Mouse (Mus musculus) ES-E14 (cell line): ENCODE results near the gene Golga4. TPM values are rescaled to one million over a fixed set of nuclear protein-coding genes. Genes with fewer than 3 reads are reported as not detected.

Experiments
- DNase-seq: peaks from one replicate; pipeline ENCODE4 v3.0.0-alpha.2; 2013; ENCODE audit warnings: low read depth, low spot score
- H3K27ac ChIP-seq: 2 replicates; pipeline ENCODE4 v1.5.1; 2012; ENCODE audit warnings: low read depth, mild to moderate bottlenecking, low read length, moderate library complexity, mixed read lengths; ENCODE audit not compliant: poor library complexity, insufficient read depth, severe bottlenecking
- H3K36me3 ChIP-seq: 2 replicates; pipeline ENCODE4 v1.6.1; 2012; ENCODE audit warnings: mild to moderate bottlenecking, low read length, moderate library complexity, mixed read lengths; ENCODE audit not compliant: control insufficient read depth, poor library complexity, insufficient read depth, severe bottlenecking
- H3K4me1 ChIP-seq, 2 experiments: fragments of 150-350 bp in 1 of 2; sonication (generic) in 1 of 2; 2 replicates each; pipeline ENCODE4 v1.6.1; 2012; ENCODE audit warnings: low read length in 2 of 2, mild to moderate bottlenecking in 1 of 2, mixed read lengths in 1 of 2; ENCODE audit not compliant: control insufficient read depth in 2 of 2, insufficient read depth in 2 of 2, poor library complexity in 1 of 2
- H3K4me3 ChIP-seq, 2 experiments: fragments of 150-350 bp in 1 of 2; sonication (generic) in 1 of 2; 2 replicates each; pipeline ENCODE4 v1.5.1; 2012; ENCODE audit warnings: low read length in 2 of 2, low read depth in 1 of 2, mild to moderate bottlenecking in 1 of 2, mixed read lengths in 1 of 2; ENCODE audit not compliant: insufficient read depth in 1 of 2, poor library complexity in 1 of 2, severe bottlenecking in 1 of 2
- H3K9ac ChIP-seq: 2 replicates; pipeline ENCODE4 v1.6.1; 2012; ENCODE audit warnings: low read depth, mild to moderate bottlenecking, low read length, mixed read lengths; ENCODE audit not compliant: poor library complexity, insufficient read depth, severe bottlenecking
- H3K9me3 ChIP-seq: fragments of 150-350 bp; sonication (generic); 2 replicates; pipeline ENCODE4 v1.6.1; 2012; ENCODE audit warnings: low read depth, mild to moderate bottlenecking, low read length; ENCODE audit not compliant: control insufficient read depth, insufficient read depth
- CHD2 ChIP-seq: IDR thresholded peaks from 2 replicates; pipeline ENCODE4 v1.6.1; 2014; ENCODE audit warnings: mild to moderate bottlenecking, low read depth, low read length, inconsistent platforms
- HCFC1 ChIP-seq: IDR thresholded peaks from 2 replicates; pipeline ENCODE4 v1.6.1; 2012; ENCODE audit warnings: low read length, inconsistent platforms, borderline replicate concordance; ENCODE audit not compliant: insufficient read depth
- MAFK ChIP-seq: IDR thresholded peaks from 2 replicates; pipeline ENCODE4 v1.6.1; 2014; ENCODE audit warnings: mild to moderate bottlenecking, low read depth, low read length, inconsistent platforms; ENCODE audit not compliant: insufficient read depth
- ZC3H11A ChIP-seq: IDR thresholded peaks from 2 replicates; pipeline ENCODE4 v1.6.1; 2012; ENCODE audit warnings: low read depth, mild to moderate bottlenecking, inconsistent platforms, low read length, borderline replicate concordance
- ZNF384 ChIP-seq: IDR thresholded peaks from 2 replicates; pipeline ENCODE4 v1.6.1; 2012; ENCODE audit warnings: low read depth, low read length, inconsistent platforms
- in situ Hi-C, 2 experiments: fragments of 600-800 bp; cut with MboI; formaldehyde crosslinking; loops; one replicate each; pipeline ENCODE4 v1.15.1; 2025; ENCODE audit warnings: low sequenced_read_pairs in 2 of 2, inconsistent platforms in 1 of 2; ENCODE audit not compliant: unreplicated experiment in 2 of 2
- total RNA-seq: library from RNA; depleted of rRNA; stranded (reverse); fragments of 300-350 nt; gene quantifications from 2 replicates; pipeline ENCODE4 v1.2.3, GENCODE M21; 2012

Golga4 gene
- total RNA-seq, 1 experiment: 73.3 TPM

- H3K4me3 ChIP-seq: peak overlapping the region; percentile 71 to 83
- H3K9me3 ChIP-seq: no peaks in the 10 kb centered on the region
- peak overlapping the region; percentile 77; the same call in 1 of the 2 replicates for H3K9ac ChIP-seq
- in situ Hi-C loops: loop anchor here in 1 of 2 experiments (25.0 kb wide), 1 partner anchor 417 kb away; no protein-coding TSS in a partner anchor
- H3K36me3 ChIP-seq: peaks cover 3% of the 10 kb centered on the region; the same call in 1 of the 2 replicates
- TF ChIP-seq ZC3H11A (no peak), HCFC1 (no peak), ZNF384 (no peak), CHD2 (no peak), MAFK (no peak)
- H3K4me1 ChIP-seq: peaks cover 3 to 15% of the 10 kb centered on the region in 2 experiments; a peak in 1 of 4 replicates
- no peak for DNase-seq
- H3K27ac ChIP-seq: no peak overlapping the region
Measured at GRCm38 (mm10) chr9:118479508-118480291, 26.4 kb upstream of the Golga4 start.

- Histone ChIP-seq H3K27ac (no peak overlapping the region), H3K9ac (no peak overlapping the region), H3K4me1 (peaks cover 3 to 15% of the 10 kb centered on the region in 2 experiments; a peak in 1 of 4 replicates), H3K4me3 (no peak overlapping the region; a peak in 1 of 4 replicates), H3K36me3 (peaks cover 3% of the 10 kb centered on the region; the same call in 1 of the 2 replicates), H3K9me3 (no peaks in the 10 kb centered on the region)
- TF ChIP-seq ZNF384: no peak
- TF ChIP-seq CHD2: no peak
- no peak for TF ChIP-seq HCFC1
- no peak for TF ChIP-seq MAFK
- no peak for TF ChIP-seq ZC3H11A
- in situ Hi-C loops: loop anchor here in 1 of 2 experiments (25.0 kb wide), 1 partner anchor 418 kb away; no protein-coding TSS in a partner anchor
- no peak for DNase-seq
Measured at GRCm38 (mm10) chr9:118480292-118480690, 25.8 kb upstream of the Golga4 start.

GRCm38 (mm10) chr9:118482210-118482609 lies 23.9 kb upstream of the Golga4 start:
- Histone ChIP-seq H3K27ac (no peak overlapping the region), H3K9ac (no peak overlapping the region), H3K4me3 (no peak overlapping the region), H3K9me3 (no peaks in the 10 kb centered on the region), H3K4me1 (peaks cover 3 to 15% of the 10 kb centered on the region in 2 experiments; a peak in 1 of 4 replicates), H3K36me3 (peaks cover 3% of the 10 kb centered on the region; the same call in 1 of the 2 replicates)
- DNase-seq: no peak
- in situ Hi-C loops: loop anchor here in 1 of 2 experiments (25.0 kb wide), 1 partner anchor 420 kb away; no protein-coding TSS in a partner anchor
- peak; percentile 60 for TF ChIP-seq MAFK
- no peak for TF ChIP-seq HCFC1

GRCm38 (mm10) chr9:118486361-118487095 lies 19.5 kb upstream of the Golga4 start:
- H3K4me3 ChIP-seq: peak overlapping the region; percentile 4 to 38; a peak in 2 of 4 replicates
- in situ Hi-C loops: loop anchor here in 1 of 2 experiments (25.0 kb wide), 1 partner anchor 424 kb away; no protein-coding TSS in a partner anchor
- no peak overlapping the region for H3K27ac ChIP-seq
- no peak for DNase-seq
- TF ChIP-seq HCFC1 (no peak), MAFK (no peak), ZC3H11A (no peak), ZNF384 (no peak), CHD2 (no peak)
- H3K4me1 ChIP-seq: peaks cover 3 to 13% of the 10 kb centered on the region in 2 experiments; a peak in 1 of 4 replicates
- no peak overlapping the region for H3K9ac ChIP-seq
- no peaks in the 10 kb centered on the region for H3K9me3 ChIP-seq
- peaks cover 3% of the 10 kb centered on the region; the same call in 1 of the 2 replicates for H3K36me3 ChIP-seq
